Mouse (Mus musculus) limb, embryonic 15.5 days (tissue): Measurements from ENCODE around the gene Chrna9. TPM values are rescaled to one million over a fixed set of nuclear protein-coding genes. Genes with fewer than 3 reads are reported as not detected.

Experiments used
- ATAC-seq: fragments of 200-750 bp; cut with Nextera tagmentation; 2 replicates; pipeline ENCODE4 v1.8.0; 2017; ENCODE audit warnings: low read depth, moderate TSS enrichment; ENCODE audit not compliant: insufficient number of reproducible peaks, low FRiP score, low TSS enrichment
- H3K27ac ChIP-seq: fragments of 300-500 bp; sonication (generic); 2 replicates; pipeline ENCODE4 v1.5.1; 2015; ENCODE audit warnings: moderate library complexity, mild to moderate bottlenecking, inconsistent platforms
- H3K27me3 ChIP-seq: fragments of 300-500 bp; sonication (generic); 2 replicates; pipeline ENCODE4 v1.6.1; 2015; ENCODE audit warnings: inconsistent platforms
- H3K36me3 ChIP-seq: fragments of 300-500 bp; sonication (generic); 2 replicates; pipeline ENCODE4 v1.6.1; 2015; ENCODE audit warnings: inconsistent platforms
- H3K4me1 ChIP-seq: fragments of 300-500 bp; sonication (generic); 2 replicates; pipeline ENCODE4 v1.6.1; 2015; ENCODE audit warnings: inconsistent platforms
- H3K4me2 ChIP-seq: fragments of 300-500 bp; sonication (generic); 2 replicates; pipeline ENCODE4 v1.6.1; 2015; ENCODE audit warnings: mild to moderate bottlenecking, inconsistent platforms
- H3K4me3 ChIP-seq: fragments of 300-500 bp; sonication (generic); 2 replicates; pipeline ENCODE4 v1.5.1; 2015; ENCODE audit warnings: mild to moderate bottlenecking, inconsistent platforms
- H3K9ac ChIP-seq: fragments of 300-500 bp; sonication (generic); 2 replicates; pipeline ENCODE4 v1.6.1; 2015; ENCODE audit warnings: inconsistent platforms
- H3K9me3 ChIP-seq: fragments of 300-500 bp; sonication (generic); 2 replicates; pipeline ENCODE4 v1.6.1; 2016; ENCODE audit warnings: inconsistent platforms
- WGBS: fragments of 180-500 bp; shearing (Covaris S2); methylation state at CpG from one replicate; pipeline ENCODE4 v1.1.7; 2015; 5-methylcytosine and 5-hydroxymethylcytosine counted together
- polyA plus RNA-seq: library from polyadenylated mRNA; unstranded; fragments of >200 nt; fragmentation: Nextera tagmentation; extraction: Ambion mirVana; gene quantifications from 2 replicates; pipeline ENCODE4 v1.2.1, GENCODE M21; 2015

The Chrna9 gene
- polyA plus RNA-seq, 1 experiment from 2014 or later = 0.13 TPM

DNA sequence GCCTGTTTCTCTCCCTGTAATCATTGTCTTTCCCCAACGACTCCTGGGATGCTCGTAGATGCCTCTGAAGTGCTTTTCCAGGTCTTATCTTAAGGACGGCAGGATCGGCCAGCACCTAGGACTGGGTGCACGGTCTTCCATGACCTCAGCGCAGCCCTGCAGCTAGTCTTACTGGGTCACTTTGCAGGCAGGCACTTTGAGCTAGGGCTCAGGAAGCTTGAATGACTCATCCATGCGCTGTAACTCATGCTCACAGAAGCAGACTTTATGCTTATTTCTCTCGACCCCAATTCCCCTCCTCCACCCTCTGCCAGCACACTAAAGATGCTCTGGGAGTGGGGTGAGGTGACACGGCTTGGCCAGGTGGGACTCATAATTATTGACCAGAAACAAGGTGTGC lies 31.9 kb upstream of the Chrna9 start:
- Histone ChIP-seq H3K36me3 (no peaks in the 10 kb centered on the region), H3K4me2 (no peak overlapping the region), H3K4me1 (peaks cover 5% of the 10 kb centered on the region; the same call in 1 of the 2 replicates), H3K9ac (no peak overlapping the region), H3K27me3 (no peaks in the 10 kb centered on the region), H3K27ac (no peak overlapping the region), H3K4me3 (no peak overlapping the region), H3K9me3 (no peaks in the 10 kb centered on the region)
- WGBS = 86% methylated on average over 9 of the region's 9 CpGs
- ATAC-seq = no peak

DNA sequence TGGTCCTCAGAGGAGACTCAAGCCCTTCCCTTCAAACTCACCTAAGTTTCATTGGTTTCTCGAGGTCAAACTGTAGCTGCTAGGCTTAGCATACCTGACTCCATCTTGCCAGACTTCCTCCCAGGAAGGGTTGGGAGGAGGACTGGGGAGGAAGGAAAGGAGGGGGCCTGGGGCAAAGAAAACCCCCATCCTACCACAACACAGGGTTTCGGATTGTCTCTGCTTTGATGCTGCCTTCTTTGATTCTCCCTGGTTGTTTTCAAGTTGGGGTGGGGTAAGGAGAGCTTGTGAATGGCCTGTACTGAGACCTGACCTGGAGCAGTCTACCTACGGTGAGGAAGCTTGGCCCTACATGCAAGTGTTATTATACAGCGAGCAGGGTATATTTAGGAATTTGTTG lies 30.2 kb upstream of the Chrna9 start:
- peaks cover 5% of the 10 kb centered on the region; the same call in 1 of the 2 replicates for H3K4me1 ChIP-seq
- 92% methylated on average over 4 of the region's 4 CpGs for WGBS
- H3K4me2 ChIP-seq = no peak overlapping the region
- no peak overlapping the region for H3K4me3 ChIP-seq
- no peak overlapping the region for H3K9ac ChIP-seq
- no peaks in the 10 kb centered on the region for H3K9me3 ChIP-seq
- no peak overlapping the region for H3K27ac ChIP-seq
- ATAC-seq = no peak
- no peaks in the 10 kb centered on the region for H3K27me3 ChIP-seq
- no peaks in the 10 kb centered on the region for H3K36me3 ChIP-seq

DNA sequence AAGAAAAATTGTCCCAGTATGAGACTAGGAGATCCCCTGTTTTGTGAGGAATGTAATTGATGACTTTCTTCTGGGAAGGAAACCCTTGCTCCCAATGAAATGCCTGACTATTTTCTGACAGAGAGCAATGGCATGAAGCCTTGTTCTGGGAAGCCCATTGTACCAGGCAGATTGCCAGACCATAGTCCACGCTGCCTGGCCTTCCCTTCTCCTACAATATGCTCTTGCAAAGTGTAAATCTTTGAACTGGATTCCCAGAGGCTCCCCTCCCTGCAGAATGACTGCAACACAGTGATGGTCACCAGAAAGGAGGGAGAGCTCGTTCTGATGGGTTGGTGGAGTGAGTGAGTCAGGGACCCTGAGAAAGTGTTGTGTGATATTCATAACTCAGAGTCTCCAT lies 26.0 kb upstream of the Chrna9 start:
- H3K4me1 ChIP-seq = no peaks in the 10 kb centered on the region
- H3K36me3 ChIP-seq = no peaks in the 10 kb centered on the region
- no peaks in the 10 kb centered on the region for H3K27me3 ChIP-seq
- no peak overlapping the region for H3K27ac ChIP-seq
- H3K4me2 ChIP-seq = no peak overlapping the region
- H3K9me3 ChIP-seq = no peaks in the 10 kb centered on the region
- H3K4me3 ChIP-seq = no peak overlapping the region
- no peak for ATAC-seq
- no peak overlapping the region for H3K9ac ChIP-seq
- 63% methylated on average over 2 of the region's 2 CpGs for WGBS

DNA sequence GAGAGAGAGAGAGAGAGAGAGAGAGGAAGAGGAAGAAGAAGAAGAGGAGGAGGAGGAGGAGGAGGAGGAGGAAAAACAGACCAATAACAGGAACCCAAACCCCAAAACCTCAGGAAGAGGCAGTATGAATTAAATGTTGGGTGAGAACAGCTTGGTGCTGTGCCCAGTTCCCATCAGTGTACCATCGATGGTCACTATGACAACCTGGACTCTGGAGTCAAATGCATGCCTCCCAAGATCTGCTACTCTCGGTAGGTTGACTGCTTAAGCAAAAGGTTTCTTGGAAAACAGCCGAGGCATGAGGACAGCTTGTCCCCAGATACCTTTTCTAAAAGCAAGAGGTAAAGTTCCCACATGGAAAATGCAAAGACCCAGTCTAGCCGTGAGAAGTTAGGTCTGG lies 25.4 kb upstream of the Chrna9 start:
- ATAC-seq = no peak
- Histone ChIP-seq H3K9ac (no peak overlapping the region), H3K4me1 (no peaks in the 10 kb centered on the region), H3K9me3 (no peaks in the 10 kb centered on the region), H3K4me2 (no peak overlapping the region), H3K36me3 (no peaks in the 10 kb centered on the region), H3K27me3 (no peaks in the 10 kb centered on the region), H3K27ac (no peak overlapping the region), H3K4me3 (no peak overlapping the region)
- 67% methylated on average over 4 of the region's 4 CpGs for WGBS

DNA sequence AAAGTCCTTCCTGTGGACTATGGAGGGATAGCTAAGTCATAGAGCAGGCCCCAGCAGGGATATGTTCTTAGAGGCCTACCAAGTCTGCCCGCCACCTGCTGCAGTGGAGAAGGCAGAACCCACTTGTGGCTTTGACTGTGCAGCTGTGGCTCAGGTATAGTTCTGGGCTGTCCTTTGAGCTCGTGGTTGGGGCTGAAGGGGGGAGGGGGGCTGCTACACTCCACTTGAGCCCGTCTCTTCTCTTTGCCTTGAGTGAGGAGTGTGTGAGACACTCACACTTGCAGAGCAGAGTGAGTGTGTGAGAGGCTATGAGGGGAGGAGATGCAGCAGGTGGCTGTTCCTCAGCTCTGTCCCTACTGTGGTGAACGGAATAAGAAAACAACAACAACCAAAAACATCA lies 24.3 kb upstream of the Chrna9 start:
- Histone ChIP-seq H3K9me3 (no peaks in the 10 kb centered on the region), H3K4me1 (no peaks in the 10 kb centered on the region), H3K27me3 (no peaks in the 10 kb centered on the region), H3K4me2 (no peak overlapping the region), H3K9ac (no peak overlapping the region), H3K4me3 (no peak overlapping the region), H3K36me3 (no peaks in the 10 kb centered on the region), H3K27ac (no peak overlapping the region)
- 75% methylated on average over 4 of the region's 4 CpGs for WGBS
- ATAC-seq = no peak

DNA sequence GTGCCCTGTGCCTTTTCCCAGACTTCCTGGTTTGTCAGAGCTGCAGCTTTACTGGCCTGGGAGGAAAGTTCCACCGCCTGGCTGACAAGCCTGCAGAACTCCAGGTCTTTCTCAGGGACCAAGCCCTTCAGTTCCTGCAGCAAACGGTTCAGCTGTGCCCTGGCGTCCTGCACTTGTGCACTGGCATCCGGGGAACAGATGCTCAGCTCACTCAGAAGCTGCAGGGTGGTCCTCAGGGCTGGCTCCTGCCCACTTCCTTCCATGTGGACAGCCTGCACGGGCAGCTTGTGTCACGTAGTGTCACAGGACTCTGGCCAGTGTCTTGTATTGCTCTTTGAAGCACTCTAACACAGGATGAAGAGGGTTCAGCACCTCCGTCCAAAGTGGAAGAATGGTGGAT lies 23.0 kb upstream of the Chrna9 start:
- no peaks in the 10 kb centered on the region for H3K36me3 ChIP-seq
- 67% methylated on average over 7 of the region's 7 CpGs for WGBS
- no peak for ATAC-seq

DNA sequence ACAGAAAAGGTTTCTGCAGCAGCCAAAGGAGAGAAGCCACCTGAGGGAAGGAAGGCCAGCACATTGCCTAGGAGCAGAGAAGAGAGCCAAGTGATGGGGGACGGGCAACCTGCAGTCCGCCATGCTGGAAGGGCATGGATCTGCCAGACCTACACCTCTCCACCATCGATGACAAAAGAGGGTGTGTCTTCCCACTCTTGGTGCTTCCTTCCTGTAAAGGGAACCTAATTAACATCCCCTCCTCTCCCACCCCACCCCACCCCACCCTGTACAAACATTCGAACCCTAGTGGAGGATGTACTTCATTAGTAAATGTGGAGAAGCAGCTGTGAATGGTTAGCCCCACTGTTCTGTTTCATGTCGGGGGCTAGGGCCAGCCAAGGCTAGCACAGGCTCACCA lies 22.5 kb upstream of the Chrna9 start:
- H3K36me3 ChIP-seq = no peaks in the 10 kb centered on the region
- H3K4me3 ChIP-seq = no peak overlapping the region
- H3K4me2 ChIP-seq = no peak overlapping the region
- no peak overlapping the region for H3K9ac ChIP-seq
- no peaks in the 10 kb centered on the region for H3K9me3 ChIP-seq
- ATAC-seq = no peak
- H3K27me3 ChIP-seq = no peaks in the 10 kb centered on the region
- 76% methylated on average over 5 of the region's 5 CpGs for WGBS
- H3K27ac ChIP-seq = no peak overlapping the region
- H3K4me1 ChIP-seq = no peaks in the 10 kb centered on the region

More for the DNA sequence above, 23.0 kb upstream of the Chrna9 start:
- no peak overlapping the region for H3K27ac ChIP-seq
- no peaks in the 10 kb centered on the region for H3K27me3 ChIP-seq
- no peaks in the 10 kb centered on the region for H3K9me3 ChIP-seq
- H3K4me2 ChIP-seq = no peak overlapping the region
- no peak overlapping the region for H3K9ac ChIP-seq
- no peaks in the 10 kb centered on the region for H3K4me1 ChIP-seq
- H3K4me3 ChIP-seq = no peak overlapping the region

DNA sequence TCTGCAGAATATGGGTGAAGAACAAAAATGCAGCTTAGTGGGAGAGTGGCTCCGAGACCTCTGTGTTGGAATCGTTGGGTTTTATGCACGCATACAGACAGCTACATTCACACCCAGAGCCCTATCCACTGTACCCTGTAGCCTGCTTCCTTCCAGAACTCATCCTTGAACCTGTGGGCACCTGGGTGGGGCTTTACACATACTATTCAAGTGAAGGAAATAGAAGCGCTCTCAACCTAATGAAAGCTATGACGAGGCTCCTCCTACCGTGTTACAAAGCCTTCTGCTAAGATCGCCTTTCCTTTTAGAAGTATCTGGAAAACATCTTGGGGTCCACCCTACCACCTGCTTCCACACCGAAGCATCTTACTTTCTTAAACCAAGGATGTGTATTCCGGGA lies 21.6 kb upstream of the Chrna9 start:
- Histone ChIP-seq H3K4me2 (no peak overlapping the region), H3K4me1 (no peaks in the 10 kb centered on the region), H3K27ac (no peak overlapping the region), H3K4me3 (no peak overlapping the region), H3K9ac (no peak overlapping the region), H3K27me3 (no peaks in the 10 kb centered on the region), H3K36me3 (no peaks in the 10 kb centered on the region), H3K9me3 (no peaks in the 10 kb centered on the region)
- no peak for ATAC-seq
- 90% methylated on average over 9 of the region's 9 CpGs for WGBS

DNA sequence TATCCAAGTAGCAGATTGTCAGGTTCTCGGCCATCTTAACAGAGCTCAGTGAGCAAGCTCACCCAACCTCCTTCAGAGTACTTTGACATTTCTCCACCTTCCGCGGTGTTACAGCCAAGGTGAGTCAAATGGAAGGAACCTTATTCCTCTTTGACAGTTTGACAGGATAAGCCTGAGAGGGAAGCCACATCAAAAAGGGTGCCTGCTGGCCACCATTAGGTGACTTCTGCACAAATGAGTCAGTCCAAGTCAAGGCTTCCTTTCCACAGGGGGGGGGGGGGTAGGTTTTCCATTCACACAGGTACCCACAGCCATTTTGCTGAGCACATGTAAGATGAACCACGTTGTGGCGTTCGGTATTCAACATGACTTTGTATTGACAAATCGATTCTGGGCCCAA lies 20.4 kb upstream of the Chrna9 start:
- 91% methylated on average over 7 of the region's 7 CpGs for WGBS
- no peaks in the 10 kb centered on the region for H3K36me3 ChIP-seq
- no peak overlapping the region for H3K9ac ChIP-seq
- H3K27me3 ChIP-seq = no peaks in the 10 kb centered on the region
- no peak overlapping the region for H3K4me2 ChIP-seq
- H3K4me3 ChIP-seq = no peak overlapping the region
- no peak for ATAC-seq
- no peaks in the 10 kb centered on the region for H3K9me3 ChIP-seq
- H3K4me1 ChIP-seq = peaks cover 8% of the 10 kb centered on the region
- no peak overlapping the region for H3K27ac ChIP-seq

DNA sequence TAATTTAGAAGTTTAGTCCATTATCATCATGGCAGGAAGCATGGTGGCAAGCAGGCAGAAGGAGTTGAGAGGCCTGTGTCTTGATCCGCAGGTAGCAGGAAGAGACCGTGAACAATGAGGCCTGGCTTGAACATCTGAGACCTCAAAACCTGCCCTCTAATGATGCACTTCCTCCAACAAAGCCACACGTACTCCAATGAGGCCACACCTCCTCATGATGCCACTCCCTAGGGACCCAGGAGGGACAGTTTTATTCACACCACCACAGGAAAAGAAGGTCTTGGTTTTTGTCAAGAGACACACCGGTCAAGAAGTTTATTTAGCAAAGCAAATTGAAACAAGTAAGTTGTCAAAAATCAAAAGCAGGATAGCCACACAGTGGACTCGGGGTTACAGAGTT lies 17.8 kb upstream of the Chrna9 start:
- Histone ChIP-seq H3K4me2 (no peak overlapping the region), H3K9ac (no peak overlapping the region), H3K4me1 (peaks cover 8% of the 10 kb centered on the region), H3K36me3 (no peaks in the 10 kb centered on the region), H3K27ac (no peak overlapping the region), H3K9me3 (no peaks in the 10 kb centered on the region), H3K4me3 (no peak overlapping the region), H3K27me3 (no peaks in the 10 kb centered on the region)
- no peak for ATAC-seq
- WGBS = 86% methylated on average over 5 of the region's 5 CpGs

DNA sequence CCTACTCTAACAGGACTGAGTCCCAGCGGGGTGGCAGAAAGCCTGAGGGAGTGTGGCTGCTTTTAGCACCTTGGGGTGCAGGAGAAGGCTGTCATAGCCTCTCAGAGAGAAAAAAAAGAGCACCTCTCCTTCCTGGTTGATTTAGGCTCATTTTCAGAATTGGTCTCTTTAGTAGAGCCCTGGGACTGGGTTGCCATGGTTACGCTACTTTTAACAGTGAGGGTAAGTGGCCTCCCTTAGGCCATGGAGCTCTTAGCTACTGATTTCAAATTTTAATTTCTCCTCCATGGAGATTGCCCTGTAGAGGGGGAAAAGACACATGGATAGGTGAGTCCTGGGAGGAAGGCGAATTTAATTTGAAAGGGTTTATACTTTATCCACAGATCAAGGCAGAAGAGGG lies 16.1 kb upstream of the Chrna9 start:
- Histone ChIP-seq H3K4me1 (peaks cover 8% of the 10 kb centered on the region), H3K9me3 (no peaks in the 10 kb centered on the region), H3K4me3 (no peak overlapping the region), H3K27ac (no peak overlapping the region), H3K4me2 (no peak overlapping the region), H3K9ac (no peak overlapping the region), H3K36me3 (no peaks in the 10 kb centered on the region), H3K27me3 (no peaks in the 10 kb centered on the region)
- 70% methylated on average over 3 of the region's 3 CpGs for WGBS
- ATAC-seq = no peak

DNA sequence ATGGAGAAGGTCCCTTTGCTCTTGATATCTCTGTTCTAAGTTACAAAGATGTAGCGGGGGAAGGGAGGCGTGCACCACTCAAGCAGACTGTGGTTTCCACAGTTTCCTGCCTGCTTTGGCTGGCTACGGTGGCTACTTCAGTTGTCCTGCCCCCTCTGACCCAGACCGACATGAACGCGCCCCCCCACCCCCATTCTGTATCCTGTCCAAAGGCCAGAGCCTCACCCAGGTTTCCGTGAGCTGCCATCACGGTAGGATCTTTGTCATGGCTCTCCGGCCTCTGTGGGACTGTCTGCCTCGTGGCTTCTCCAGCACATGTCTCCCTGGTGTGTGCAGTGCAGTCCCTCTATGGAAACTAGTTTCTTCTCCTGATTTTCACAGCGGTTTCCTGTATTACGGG lies 15.4 kb upstream of the Chrna9 start:
- Histone ChIP-seq H3K27me3 (no peaks in the 10 kb centered on the region), H3K4me1 (peaks cover 8% of the 10 kb centered on the region), H3K9me3 (no peaks in the 10 kb centered on the region), H3K36me3 (no peaks in the 10 kb centered on the region), H3K4me3 (no peak overlapping the region), H3K27ac (no peak overlapping the region), H3K4me2 (no peak overlapping the region), H3K9ac (no peak overlapping the region)
- WGBS = 84% methylated on average over 12 of the region's 12 CpGs
- no peak for ATAC-seq

DNA sequence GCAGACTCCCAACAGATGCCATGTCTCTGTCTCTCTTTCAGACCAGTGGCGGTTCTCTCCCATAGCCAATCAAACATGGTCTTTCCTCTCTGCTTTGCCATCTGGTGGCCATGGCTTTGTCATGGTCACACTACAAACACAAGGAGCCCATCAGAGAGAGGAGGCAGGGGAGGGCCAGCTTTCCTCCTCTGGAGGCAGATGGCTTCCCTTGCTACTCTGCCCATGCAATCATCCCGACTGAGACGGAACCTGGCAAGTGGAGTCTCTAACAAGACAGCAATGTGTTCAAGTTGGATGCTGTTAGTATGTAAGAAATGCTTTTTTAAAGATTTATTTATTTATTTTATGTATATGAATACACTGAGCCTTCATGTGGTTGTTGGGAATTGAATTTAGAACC lies 14.8 kb upstream of the Chrna9 start:
- Histone ChIP-seq H3K27ac (no peak overlapping the region), H3K9ac (no peak overlapping the region), H3K9me3 (no peaks in the 10 kb centered on the region), H3K36me3 (no peaks in the 10 kb centered on the region), H3K27me3 (no peaks in the 10 kb centered on the region), H3K4me3 (no peak overlapping the region), H3K4me1 (peaks cover 8% of the 10 kb centered on the region), H3K4me2 (no peak overlapping the region)
- ATAC-seq = no peak
- 96% methylated on average over 3 of the region's 3 CpGs for WGBS
